Mouse (Mus musculus) forebrain, embryonic 16.5 days (tissue): ENCODE measurements around the gene 1700021F05Rik. TPM values are rescaled to one million over a fixed set of nuclear protein-coding genes. Genes with fewer than 3 reads are reported as not detected.
A peak's percentile ranks its signal among the peaks of the same experiment; 100 is the strongest.
"Not testable (repeated sequence)": the region's sequence is repeated elsewhere in the genome, so short reads cannot be mapped to it uniquely, and the experiment has no call there.

Experiments used
- ATAC-seq: fragments of 200-750 bp; cut with Nextera tagmentation; 2 replicates; pipeline ENCODE4 v1.8.0; 2017; ENCODE audit warnings: mild to moderate bottlenecking, moderate library complexity
- H3K27ac ChIP-seq: fragments of 300-500 bp; sonication (generic); 2 replicates; pipeline ENCODE4 v1.5.1; 2014; ENCODE audit warnings: low read length, control low read depth
- H3K27me3 ChIP-seq: fragments of 300-500 bp; sonication (generic); replicated peaks from 2 replicates; pipeline ENCODE4 v1.6.1; 2014; ENCODE audit warnings: low read length; ENCODE audit not compliant: control insufficient read depth, insufficient read depth
- H3K36me3 ChIP-seq: fragments of 300-500 bp; sonication (generic); 2 replicates; pipeline ENCODE4 v1.6.1; 2014; ENCODE audit not compliant: control insufficient read depth, insufficient read depth
- H3K4me1 ChIP-seq: fragments of 300-500 bp; sonication (generic); replicated peaks from 2 replicates; pipeline ENCODE4 v1.6.1; 2014; ENCODE audit warnings: low read length; ENCODE audit not compliant: control insufficient read depth, insufficient read depth
- H3K4me2 ChIP-seq: fragments of 300-500 bp; sonication (generic); 2 replicates; pipeline ENCODE4 v1.6.1; 2014; ENCODE audit warnings: mild to moderate bottlenecking, low read length, control low read depth
- H3K4me3 ChIP-seq: fragments of 300-500 bp; sonication (generic); replicated peaks from 2 replicates; pipeline ENCODE4 v1.5.1; 2014; ENCODE audit warnings: mild to moderate bottlenecking, low read length, control low read depth
- H3K9ac ChIP-seq: fragments of 300-500 bp; sonication (generic); replicated peaks from 2 replicates; pipeline ENCODE4 v1.6.1; 2014; ENCODE audit warnings: low read depth, low read length, control low read depth
- H3K9me3 ChIP-seq: fragments of 300-500 bp; sonication (generic); 2 replicates; pipeline ENCODE4 v1.6.1; 2016; ENCODE audit warnings: low read length; ENCODE audit not compliant: control insufficient read depth
- WGBS: fragments of 180-500 bp; shearing (Covaris S2); extraction: QIAGEN DNeasy Blood & Tissue Kit; methylation state at CpG from one replicate; pipeline ENCODE4 v1.1.7; 2014; 5-methylcytosine and 5-hydroxymethylcytosine counted together
- polyA plus RNA-seq: library from polyadenylated mRNA; unstranded; fragments of >200 nt; fragmentation: Nextera tagmentation; extraction: Ambion mirVana; gene quantifications from 2 replicates; pipeline ENCODE4 v1.2.1, GENCODE M21; 2015

The 1700021F05Rik gene
- polyA plus RNA-seq, 1 experiment from 2014 or later, result 75.8 TPM

DNA sequence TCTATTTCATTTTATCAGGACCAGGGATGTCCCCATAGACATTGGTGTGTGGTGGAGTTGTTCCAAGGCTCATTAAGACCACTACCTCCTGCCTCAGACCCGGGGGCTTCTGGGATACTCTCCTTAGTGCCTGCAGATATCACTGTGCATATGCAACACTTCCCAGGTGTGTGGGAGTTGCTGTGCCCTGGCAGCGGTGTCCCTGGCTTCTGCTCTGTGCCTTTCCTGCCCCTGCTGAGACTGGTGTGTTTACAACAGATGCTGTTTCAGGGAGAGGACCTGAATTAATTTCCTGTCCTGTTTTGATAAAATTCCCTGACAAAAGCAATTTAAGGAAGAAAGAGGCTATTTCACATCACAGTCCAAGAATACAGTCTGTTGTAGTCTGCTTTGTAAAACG is 10.1 kb upstream of the 1700021F05Rik start:
- Histone ChIP-seq H3K9ac (no peak overlapping the region), H3K4me3 (no peak overlapping the region), H3K27ac (no peak overlapping the region), H3K4me2 (no peak overlapping the region), H3K9me3 (peaks cover 5% of the 10 kb centered on the region), H3K36me3 (no peaks in the 10 kb centered on the region), H3K27me3 (no peaks in the 10 kb centered on the region), H3K4me1 (no peaks in the 10 kb centered on the region)
- ATAC-seq, result no peak
- 38% methylated on average over 3 of the region's 3 CpGs for WGBS

- no peak overlapping the region for H3K9ac ChIP-seq
- H3K9me3 ChIP-seq, result peaks cover 5% of the 10 kb centered on the region
- no peaks in the 10 kb centered on the region for H3K4me1 ChIP-seq
- H3K27me3 ChIP-seq, result no peaks in the 10 kb centered on the region
- H3K36me3 ChIP-seq, result no peaks in the 10 kb centered on the region
- 52% methylated on average over 5 of the region's 5 CpGs for WGBS
- no peak overlapping the region for H3K4me3 ChIP-seq
- H3K27ac ChIP-seq, result no peak overlapping the region
- no peak for ATAC-seq
- H3K4me2 ChIP-seq, result no peak overlapping the region
Observed at GRCm38 (mm10) chr10:43549411-43549810, 8.6 kb upstream of the 1700021F05Rik start.

DNA sequence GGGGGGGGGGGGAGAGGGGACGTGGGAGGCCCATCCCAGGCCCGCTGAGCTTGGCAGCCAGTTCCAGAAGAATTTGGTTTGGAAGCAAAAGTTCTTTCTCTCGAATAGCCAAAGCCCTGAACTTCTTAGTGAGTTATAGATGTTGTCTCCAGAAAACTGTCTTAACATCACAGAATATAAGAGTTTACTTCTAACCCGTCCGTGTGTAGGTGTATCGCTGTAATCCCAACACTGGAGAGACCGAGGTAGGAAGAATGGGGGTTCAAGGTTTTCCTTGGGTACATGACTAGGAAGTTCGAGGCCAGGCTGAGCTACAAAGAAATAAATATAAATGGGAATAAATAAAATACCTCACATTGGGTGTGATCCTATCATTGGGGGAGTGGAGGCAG is 355 bp upstream of the 1700021F05Rik start:
- Histone ChIP-seq H3K4me3 (peak overlapping the region; percentile 87), H3K4me1 (peaks cover 15% of the 10 kb centered on the region), H3K4me2 (peak overlapping the region; percentile 35), H3K36me3 (no peaks in the 10 kb centered on the region), H3K27me3 (no peaks in the 10 kb centered on the region), H3K9me3 (no peaks in the 10 kb centered on the region), H3K27ac (no peak overlapping the region), H3K9ac (no peak overlapping the region)
- 47% methylated on average over 8 of the region's 8 CpGs for WGBS
- peak; percentile 21 for ATAC-seq

- H3K27me3 ChIP-seq, result no peaks in the 10 kb centered on the region
- WGBS, result 18% methylated on average over 12 of the region's 12 CpGs
- H3K36me3 ChIP-seq, result no peaks in the 10 kb centered on the region
- ATAC-seq, result no peak
- no peak overlapping the region for H3K27ac ChIP-seq
- peaks cover 15% of the 10 kb centered on the region for H3K4me1 ChIP-seq
- peak overlapping the region; percentile 88 for H3K9ac ChIP-seq
- H3K4me3 ChIP-seq, result peak overlapping the region; percentile 87
- no peaks in the 10 kb centered on the region for H3K9me3 ChIP-seq
- H3K4me2 ChIP-seq, result peak overlapping the region; percentile 78
Observed at GRCm38 (mm10) chr10:43539746-43540310, 966 bp downstream of the 1700021F05Rik start.

- H3K9me3 ChIP-seq, result no peaks in the 10 kb centered on the region
- H3K4me2 ChIP-seq, result no peak overlapping the region
- no peaks in the 10 kb centered on the region for H3K27me3 ChIP-seq
- ATAC-seq, result no peak
- no peak overlapping the region for H3K9ac ChIP-seq
- H3K27ac ChIP-seq, result no peak overlapping the region
- no peak overlapping the region for H3K4me3 ChIP-seq
- no peaks in the 10 kb centered on the region for H3K36me3 ChIP-seq
- WGBS, result 86% methylated on average over 5 of the region's 5 CpGs
- peaks cover 13% of the 10 kb centered on the region for H3K4me1 ChIP-seq
Observed at GRCm38 (mm10) chr10:43538831-43539230, 2.0 kb downstream of the 1700021F05Rik start.

DNA sequence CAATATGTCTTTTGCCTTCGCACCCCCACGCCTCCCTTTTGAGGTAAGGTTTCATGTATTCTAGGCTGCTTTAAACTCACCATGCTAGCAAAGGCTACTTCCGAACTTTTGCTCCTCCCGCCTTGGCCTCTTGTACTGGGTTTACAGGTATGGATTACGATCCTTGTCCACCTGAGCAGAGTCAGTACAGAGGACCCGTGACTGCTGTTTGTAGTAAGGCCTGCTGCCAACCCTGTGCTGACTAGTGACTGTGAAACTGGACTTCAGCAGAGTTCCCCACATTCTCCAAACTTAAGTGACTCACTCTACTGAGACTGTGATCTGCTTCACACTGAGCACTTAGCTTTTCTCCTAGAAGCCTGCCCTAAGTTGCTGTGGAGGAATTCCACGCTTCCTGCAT is 3.1 kb downstream of the 1700021F05Rik start:
- H3K4me3 ChIP-seq, result no peak overlapping the region
- H3K9me3 ChIP-seq, result no peaks in the 10 kb centered on the region
- no peaks in the 10 kb centered on the region for H3K27me3 ChIP-seq
- peaks cover 13% of the 10 kb centered on the region for H3K4me1 ChIP-seq
- 91% methylated on average over 7 of the region's 7 CpGs for WGBS
- no peak overlapping the region for H3K9ac ChIP-seq
- ATAC-seq, result no peak
- H3K36me3 ChIP-seq, result peaks cover 1% of the 10 kb centered on the region; the same call in 1 of the 2 replicates
- H3K4me2 ChIP-seq, result no peak overlapping the region
- H3K27ac ChIP-seq, result no peak overlapping the region

DNA sequence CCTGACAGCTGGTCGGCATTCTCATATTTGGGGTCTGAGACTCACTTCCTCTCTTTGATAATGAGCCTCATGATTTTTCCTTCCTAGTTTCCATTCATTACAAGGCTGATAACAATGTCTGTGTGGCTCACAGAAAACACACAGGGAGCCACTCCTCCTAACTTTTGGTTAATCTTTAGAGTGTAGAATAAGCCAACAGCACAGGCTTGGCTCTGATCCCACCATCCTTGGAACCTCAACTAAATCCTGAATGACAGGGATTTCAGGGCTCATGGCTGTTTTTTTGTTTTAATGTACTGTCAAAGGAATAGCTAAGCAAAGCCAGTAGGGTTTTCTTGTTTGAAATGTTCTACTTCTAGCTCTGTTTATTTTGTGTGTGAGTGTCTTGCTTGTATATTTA is 6.4 kb downstream of the 1700021F05Rik start:
- H3K9me3 ChIP-seq, result no peaks in the 10 kb centered on the region
- ATAC-seq, result no peak
- no peak overlapping the region for H3K4me3 ChIP-seq
- no peak overlapping the region for H3K4me2 ChIP-seq
- no peak overlapping the region for H3K27ac ChIP-seq
- peaks cover under 1% of the 10 kb centered on the region; the same call in 1 of the 2 replicates for H3K4me1 ChIP-seq
- peaks cover 17% of the 10 kb centered on the region for H3K36me3 ChIP-seq
- WGBS, result 77% methylated on average over 1 of the region's 1 CpGs
- H3K9ac ChIP-seq, result no peak overlapping the region
- H3K27me3 ChIP-seq, result no peaks in the 10 kb centered on the region

- Histone ChIP-seq H3K27me3 (no peaks in the 10 kb centered on the region), H3K4me1 (peaks cover 12% of the 10 kb centered on the region), H3K36me3 (peaks cover 21% of the 10 kb centered on the region), H3K27ac (peak overlapping the region; percentile 65), H3K4me3 (no peak overlapping the region), H3K9ac (peak overlapping the region; percentile 39; the same call in 1 of the 2 replicates), H3K4me2 (no peak overlapping the region), H3K9me3 (no peaks in the 10 kb centered on the region)
- ATAC-seq, result peak; percentile 82
- WGBS, result 15% methylated on average over 15 of the region's 15 CpGs
Observed at GRCm38 (mm10) chr10:43527283-43528269, 13.2 kb downstream of the 1700021F05Rik start.

GRCm38 (mm10) chr10:43523931-43524330 is 16.9 kb downstream of the 1700021F05Rik start, which contains the start of gene Gm9803:
Gm9803 (plus strand) TSS chr10:43524084.
- H3K9ac ChIP-seq, H3K36me3 ChIP-seq, H3K9me3 ChIP-seq, H3K4me2 ChIP-seq, H3K27ac ChIP-seq, H3K4me3 ChIP-seq, H3K27me3 ChIP-seq, ATAC-seq: not testable (repeated sequence)
- H3K4me1 ChIP-seq, result peaks cover 12% of the 10 kb centered on the region
- WGBS, result over 99% methylated on average over 10 of the region's 10 CpGs
